Mouse (Mus musculus) brain, embryonic 14.5 days (tissue): ENCODE measurements around the gene Paf1.

Experiments
- CTCF ChIP-seq: fragments of 200-500 bp; IDR thresholded peaks from 2 replicates; pipeline ENCODE4 v1.5.1; 2012; ENCODE audit warnings: inconsistent platforms, mild to moderate bottlenecking, moderate library complexity, borderline replicate concordance; ENCODE audit not compliant: insufficient read depth, insufficient read length; ENCODE audit errors: extremely low read depth
- POLR2A ChIP-seq: fragments of 200-500 bp; IDR thresholded peaks from 2 replicates; pipeline ENCODE4 v1.6.1; 2012; ENCODE audit warnings: mild to moderate bottlenecking, inconsistent platforms, borderline replicate concordance; ENCODE audit not compliant: poor library complexity, insufficient read depth, insufficient read length, severe bottlenecking; ENCODE audit errors: extremely low read depth

GRCm38 (mm10) chr7:28419416-28419815, 26.7 kb downstream of the Paf1 start:
- TF ChIP-seq CTCF = no peak
- TF ChIP-seq POLR2A = no peak
